Mouse (Mus musculus): ENCODE data around the gene Rasal1.

DNA sequence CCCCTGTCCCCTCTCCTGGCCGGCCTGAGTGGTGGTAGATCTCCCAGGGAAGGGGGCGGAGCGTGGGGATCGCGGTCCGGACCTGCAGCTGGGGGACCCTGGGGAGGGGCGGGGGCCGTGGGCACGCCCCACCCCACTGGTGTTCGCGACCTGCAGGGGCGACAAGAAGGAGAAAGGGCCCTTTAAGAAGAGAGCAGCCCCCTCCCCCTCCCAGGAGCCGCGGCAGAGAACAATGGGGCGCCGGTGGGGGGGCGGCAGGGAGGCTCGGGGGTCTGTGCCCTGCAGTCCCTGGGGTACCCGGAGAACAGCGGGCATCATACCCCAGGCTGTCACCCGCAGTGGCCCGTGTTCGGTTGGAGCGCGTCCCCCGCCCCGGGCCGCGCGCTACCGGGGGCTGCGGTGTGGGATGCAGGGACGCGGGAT lies 62.2 kb downstream of the Rasal1 start:
- no peak for TF ChIP-seq CTCF (IDR thresholded peaks at IDR 0.05; ENCODE audit: borderline replicate concordance, control insufficient read depth, extremely low read depth, insufficient read depth, low read length, poor library complexity)
- TF ChIP-seq POLR2A (IDR thresholded peaks at IDR 0.05; ENCODE audit: control insufficient read depth, extremely low read depth, insufficient read depth, low read length, poor library complexity) = no peak
